Mouse (Mus musculus) E14TG2a.4 (cell line): ENCODE measurements at regions not wholly inside any gene's neighbourhood (a gene's known extent, or its start where the extent isn't known, plus 50 kb on each side); places are given as distances from the start of the nearest gene placed in this dataset.

Experiments used
- H3K27me3 ChIP-seq: 2 replicates; pipeline ENCODE4 v1.6.1; 2014; ENCODE audit warnings: low read length, control low read depth; ENCODE audit not compliant: insufficient read depth
- H3K36me3 ChIP-seq: 2 replicates; pipeline ENCODE4 v1.6.1; 2014; ENCODE audit warnings: low read length, control low read depth; ENCODE audit not compliant: insufficient read depth
- H3K4me1 ChIP-seq: replicated peaks from 2 replicates; pipeline ENCODE4 v1.6.1; 2014; ENCODE audit warnings: low read depth, low read length, control low read depth
- H3K4me3 ChIP-seq: replicated peaks from 2 replicates; pipeline ENCODE4 v1.5.1; 2014; ENCODE audit warnings: mild to moderate bottlenecking, low read length
- H3K9me3 ChIP-seq: 2 replicates; pipeline ENCODE4 v1.6.1; 2014; ENCODE audit warnings: low read length, control low read depth
- CTCF ChIP-seq: conservative IDR thresholded peaks from 2 replicates; pipeline ENCODE4 v1.5.1; 2014; ENCODE audit warnings: low read length
- NANOG ChIP-seq: IDR thresholded peaks from 2 replicates; pipeline ENCODE4 v1.6.1; 2014; ENCODE audit warnings: borderline replicate concordance, low read length, mixed read lengths
- POU5F1 ChIP-seq: IDR thresholded peaks from 2 replicates; pipeline ENCODE4 v1.6.1; 2014; ENCODE audit warnings: low read length, borderline replicate concordance

GRCm38 (mm10) chr11:44288825-44289224 is 111.0 kb upstream of the Il12b start:
- Histone ChIP-seq H3K4me1 (no peaks in the 10 kb centered on the region), H3K9me3 (no peaks in the 10 kb centered on the region), H3K36me3 (no peaks in the 10 kb centered on the region), H3K4me3 (no peak overlapping the region), H3K27me3 (no peaks in the 10 kb centered on the region)
- TF ChIP-seq POU5F1 (no peak), NANOG (no peak), CTCF (no peak)

GRCm38 (mm10) chr11:44303786-44304185 is 96.1 kb upstream of the Il12b start:
- peaks cover 8% of the 10 kb centered on the region; the same call in 1 of the 2 replicates for H3K27me3 ChIP-seq
- H3K4me3 ChIP-seq, result no peak overlapping the region
- no peak for TF ChIP-seq CTCF
- H3K36me3 ChIP-seq, result no peaks in the 10 kb centered on the region
- H3K4me1 ChIP-seq, result no peaks in the 10 kb centered on the region; the same call in 1 of the 2 replicates
- no peaks in the 10 kb centered on the region for H3K9me3 ChIP-seq

GRCm38 (mm10) chr11:44316061-44316460 is 83.8 kb upstream of the Il12b start:
- Histone ChIP-seq H3K27me3 (no peaks in the 10 kb centered on the region), H3K9me3 (no peaks in the 10 kb centered on the region), H3K4me1 (no peaks in the 10 kb centered on the region), H3K36me3 (no peaks in the 10 kb centered on the region), H3K4me3 (no peak overlapping the region)
- no peak for TF ChIP-seq CTCF
- no peak for TF ChIP-seq POU5F1
- TF ChIP-seq NANOG, result no peak

- H3K4me3 ChIP-seq, result no peak overlapping the region
- TF ChIP-seq POU5F1, result no peak
- TF ChIP-seq CTCF, result no peak
- no peak for TF ChIP-seq NANOG
- no peaks in the 10 kb centered on the region for H3K36me3 ChIP-seq
- no peaks in the 10 kb centered on the region for H3K27me3 ChIP-seq
- H3K4me1 ChIP-seq, result no peaks in the 10 kb centered on the region
- no peaks in the 10 kb centered on the region for H3K9me3 ChIP-seq
Observed at GRCm38 (mm10) chr11:44319136-44319535, 80.7 kb upstream of the Il12b start.

GRCm38 (mm10) chr11:44323314-44323713 is 76.5 kb upstream of the Il12b start:
- TF ChIP-seq NANOG, result no peak
- TF ChIP-seq CTCF, result no peak
- no peak for TF ChIP-seq POU5F1
- no peaks in the 10 kb centered on the region for H3K4me1 ChIP-seq
- H3K4me3 ChIP-seq, result no peak overlapping the region
- H3K9me3 ChIP-seq, result no peaks in the 10 kb centered on the region
- H3K36me3 ChIP-seq, result no peaks in the 10 kb centered on the region
- H3K27me3 ChIP-seq, result no peaks in the 10 kb centered on the region

- Histone ChIP-seq H3K27me3 (0 out of 2 replicates have a peak, but pooled peaks cover 2% of the 10 kb centered on the region), H3K4me3 (no peak overlapping the region), H3K36me3 (no peaks in the 10 kb centered on the region), H3K4me1 (no peaks in the 10 kb centered on the region), H3K9me3 (no peaks in the 10 kb centered on the region)
- TF ChIP-seq POU5F1 (no peak), CTCF (no peak), NANOG (no peak)
Observed at GRCm38 (mm10) chr11:44325066-44325465, 74.8 kb upstream of the Il12b start.

GRCm38 (mm10) chr11:44325525-44325924 is 74.3 kb upstream of the Il12b start:
- no peaks in the 10 kb centered on the region for H3K4me1 ChIP-seq
- no peaks in the 10 kb centered on the region for H3K9me3 ChIP-seq
- H3K4me3 ChIP-seq, result no peak overlapping the region
- TF ChIP-seq CTCF (no peak), NANOG (no peak), POU5F1 (no peak)
- peaks cover 4% of the 10 kb centered on the region; the same call in 1 of the 2 replicates for H3K27me3 ChIP-seq
- H3K36me3 ChIP-seq, result no peaks in the 10 kb centered on the region

GRCm38 (mm10) chr11:44329503-44329902 is 70.4 kb upstream of the Il12b start:
- H3K27me3 ChIP-seq, result peaks cover 6% of the 10 kb centered on the region; the same call in 1 of the 2 replicates
- no peaks in the 10 kb centered on the region for H3K9me3 ChIP-seq
- no peaks in the 10 kb centered on the region for H3K4me1 ChIP-seq
- no peaks in the 10 kb centered on the region for H3K36me3 ChIP-seq
- H3K4me3 ChIP-seq, result no peak overlapping the region
- TF ChIP-seq POU5F1 (no peak), CTCF (no peak), NANOG (no peak)

- Histone ChIP-seq H3K9me3 (no peaks in the 10 kb centered on the region), H3K36me3 (no peaks in the 10 kb centered on the region), H3K4me3 (no peak overlapping the region), H3K4me1 (no peaks in the 10 kb centered on the region), H3K27me3 (peaks cover 6% of the 10 kb centered on the region; the same call in 1 of the 2 replicates)
- TF ChIP-seq NANOG, result no peak
Observed at GRCm38 (mm10) chr11:44330438-44330837, 69.4 kb upstream of the Il12b start.
